Mouse (Mus musculus): ENCODE measurements at regions not wholly inside any gene's neighbourhood (a gene's known extent, or its start where the extent isn't known, plus 50 kb on each side); places are given as distances from the start of the nearest gene placed in this dataset.
"Not testable (repeated sequence)": the region's sequence is repeated elsewhere in the genome, so short reads cannot be mapped to it uniquely, and the experiment has no call there.

GRCm38 (mm10) chr5:96898120-96898672 lies 99.3 kb upstream of the Bmp2k start:
- DNase-seq (ENCODE audit: low spot score in 2 of 2): no peak

- DNase-seq (ENCODE audit: low spot score in 2 of 2): no peak
Measured at GRCm38 (mm10) chr5:96898695-96899094, 98.8 kb upstream of the Bmp2k start.

- DNase-seq (ENCODE audit: low spot score in 2 of 2): peak; percentile 19 to 28
Measured at GRCm38 (mm10) chr5:96905572-96906271, 91.8 kb upstream of the Bmp2k start.

- DNase-seq (ENCODE audit: low spot score in 2 of 2): not testable (repeated sequence)
Measured at GRCm38 (mm10) chr5:96908371-96908770, 89.1 kb upstream of the Bmp2k start.

- DNase-seq (ENCODE audit: low spot score in 2 of 2): no peak
Measured at GRCm38 (mm10) chr5:96909218-96909617, 88.3 kb upstream of the Bmp2k start.

- peak in 1 of 2 experiments; percentile 58 for DNase-seq (ENCODE audit: low spot score in 2 of 2)
Measured at GRCm38 (mm10) chr5:96911550-96912253, 85.8 kb upstream of the Bmp2k start.

GRCm38 (mm10) chr5:96912254-96912635 lies 85.2 kb upstream of the Bmp2k start:
- DNase-seq (ENCODE audit: low spot score in 2 of 2): no peak

- DNase-seq (ENCODE audit: low spot score in 2 of 2): no peak
Measured at GRCm38 (mm10) chr5:96912781-96913180, 84.7 kb upstream of the Bmp2k start.

- no peak for DNase-seq (ENCODE audit: low spot score in 2 of 2)
Measured at GRCm38 (mm10) chr5:96913711-96914110, 83.8 kb upstream of the Bmp2k start.

GRCm38 (mm10) chr5:96914696-96915404 lies 82.6 kb upstream of the Bmp2k start:
- DNase-seq (ENCODE audit: low spot score in 2 of 2): no peak

GRCm38 (mm10) chr5:96916897-96917296 lies 80.6 kb upstream of the Bmp2k start:
- DNase-seq (ENCODE audit: low spot score in 2 of 2): no peak

- DNase-seq (ENCODE audit: low spot score in 2 of 2): no peak
Measured at GRCm38 (mm10) chr5:96917596-96918258, 79.8 kb upstream of the Bmp2k start.

- DNase-seq (ENCODE audit: low spot score in 2 of 2): no peak
Measured at GRCm38 (mm10) chr5:96919149-96919548, 78.3 kb upstream of the Bmp2k start.

- DNase-seq (ENCODE audit: low spot score in 2 of 2): no peak
Measured at GRCm38 (mm10) chr5:96921037-96921436, 76.5 kb upstream of the Bmp2k start.

GRCm38 (mm10) chr5:96921511-96921910 lies 76.0 kb upstream of the Bmp2k start:
- DNase-seq (ENCODE audit: low spot score in 2 of 2): no peak

GRCm38 (mm10) chr5:96921973-96922715 lies 75.3 kb upstream of the Bmp2k start:
- DNase-seq (ENCODE audit: low spot score in 2 of 2): no peak

- no peak for DNase-seq (ENCODE audit: low spot score in 2 of 2)
Measured at GRCm38 (mm10) chr5:96922716-96923076, 74.8 kb upstream of the Bmp2k start.

- DNase-seq (ENCODE audit: low spot score in 2 of 2): no peak
Measured at GRCm38 (mm10) chr5:96923526-96923925, 74.0 kb upstream of the Bmp2k start.

GRCm38 (mm10) chr5:96924736-96925429 lies 72.6 kb upstream of the Bmp2k start:
- no peak for DNase-seq (ENCODE audit: low spot score in 2 of 2)

- no peak for DNase-seq (ENCODE audit: low spot score in 2 of 2)
Measured at GRCm38 (mm10) chr5:96925943-96926342, 71.5 kb upstream of the Bmp2k start.

GRCm38 (mm10) chr5:96931091-96931490 lies 66.4 kb upstream of the Bmp2k start:
- DNase-seq (ENCODE audit: low spot score in 2 of 2): no peak
